Mouse (Mus musculus) thymus, postnatal 0 days (tissue): ENCODE data around the gene Srrd. TPM values are rescaled to one million over a fixed set of nuclear protein-coding genes. Genes with fewer than 3 reads are reported as not detected.

Experiments
- DNase-seq: peaks from one replicate; pipeline ENCODE4 v3.0.0-alpha.2; 2015; ENCODE audit warnings: low spot score
- polyA plus RNA-seq: library from polyadenylated mRNA; unstranded; fragments of >200 nt; fragmentation: Nextera tagmentation; extraction: Ambion mirVana; gene quantifications from 2 replicates; pipeline ENCODE4 v1.2.1, GENCODE M21; 2015

The Srrd gene
- polyA plus RNA-seq, 1 experiment from 2014 or later, result 30.2 TPM

DNA sequence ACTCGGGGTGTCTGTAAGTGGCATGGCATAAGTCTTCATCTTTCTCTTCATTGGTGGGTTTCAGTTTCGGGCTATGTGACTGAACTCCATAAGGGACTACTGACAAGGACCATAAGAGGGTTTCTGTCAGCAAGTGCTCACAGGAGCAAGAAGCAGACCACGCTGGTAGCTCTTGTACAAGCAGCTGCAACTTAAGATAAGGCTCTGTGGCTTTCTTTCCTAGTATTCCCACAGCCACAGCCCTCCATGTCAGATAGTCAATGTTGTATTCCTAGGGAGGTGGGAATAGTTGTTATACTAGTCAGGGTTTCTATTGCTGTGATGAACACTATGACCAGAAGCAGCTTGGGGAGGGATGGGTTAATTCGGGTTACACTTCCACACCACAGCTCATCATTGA, 16.7 kb upstream of the Srrd start:
- DNase-seq, result no peak

DNA sequence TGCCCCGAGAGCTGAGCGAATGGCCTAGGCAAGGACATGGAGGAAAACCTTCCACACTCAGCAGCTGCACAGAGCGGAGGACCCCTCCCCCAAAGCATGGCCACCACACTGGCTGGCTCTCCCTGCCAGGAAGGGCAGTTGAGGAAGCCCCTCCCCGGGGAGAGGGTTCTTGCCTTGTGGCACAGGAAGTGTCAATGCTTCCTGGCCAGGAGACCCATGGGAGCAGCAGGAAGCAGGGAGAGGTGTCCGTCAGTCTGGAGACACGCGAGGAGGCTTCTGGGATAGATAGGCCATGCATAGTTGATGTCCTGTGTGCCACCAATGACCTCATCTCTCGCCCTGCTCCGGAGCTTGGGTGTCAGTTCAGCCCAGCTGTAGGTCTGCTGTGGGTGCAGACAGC, 13.5 kb upstream of the Srrd start:
- no peak for DNase-seq

DNA sequence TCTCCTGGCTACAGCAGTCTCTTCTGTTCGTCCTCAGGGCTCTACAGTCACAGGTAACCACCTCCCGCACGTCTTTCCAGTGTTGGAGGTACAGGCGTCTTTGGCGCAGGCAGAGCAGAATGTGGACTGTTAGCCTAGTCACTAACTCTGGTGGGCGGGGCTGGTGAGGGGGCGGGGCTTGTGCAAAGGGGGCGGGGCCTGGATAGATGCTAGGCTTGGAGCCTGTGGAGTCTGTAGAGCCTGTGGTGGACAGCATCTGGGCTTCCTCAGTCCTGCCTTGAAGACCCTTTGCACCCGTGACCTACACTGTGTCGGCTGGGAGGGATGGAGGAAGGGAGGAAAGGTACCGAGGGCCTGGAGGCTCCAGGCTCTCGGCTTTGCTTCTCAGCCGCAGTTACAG, 13.1 kb upstream of the Srrd start, which contains the start of gene Gm6583:
Gene Gm6583, minus strand, starts transcription at position 124 of the 400 bp plus-strand sequence.
- DNase-seq, result no peak

DNA sequence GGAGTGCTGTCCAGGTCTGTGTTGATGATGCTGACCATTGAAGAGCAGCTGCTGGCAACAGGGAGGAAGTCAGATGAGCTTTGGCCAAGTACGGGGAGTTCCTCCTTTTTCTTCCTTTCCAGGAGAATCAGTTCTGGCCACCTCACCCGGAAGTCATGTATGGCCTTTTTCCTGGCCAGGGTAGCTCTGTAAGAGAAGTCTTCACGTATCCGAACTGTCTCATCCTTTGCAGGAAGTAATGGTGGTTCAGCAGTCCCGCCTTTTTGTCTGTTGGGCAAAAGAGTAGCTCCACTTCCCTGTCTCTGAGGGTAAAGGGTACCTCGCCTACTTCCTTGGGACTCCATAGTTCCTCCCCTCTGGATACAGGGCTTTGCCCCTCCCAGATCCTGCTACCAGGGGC, 12.7 kb upstream of the Srrd start:
- no peak for DNase-seq

DNA sequence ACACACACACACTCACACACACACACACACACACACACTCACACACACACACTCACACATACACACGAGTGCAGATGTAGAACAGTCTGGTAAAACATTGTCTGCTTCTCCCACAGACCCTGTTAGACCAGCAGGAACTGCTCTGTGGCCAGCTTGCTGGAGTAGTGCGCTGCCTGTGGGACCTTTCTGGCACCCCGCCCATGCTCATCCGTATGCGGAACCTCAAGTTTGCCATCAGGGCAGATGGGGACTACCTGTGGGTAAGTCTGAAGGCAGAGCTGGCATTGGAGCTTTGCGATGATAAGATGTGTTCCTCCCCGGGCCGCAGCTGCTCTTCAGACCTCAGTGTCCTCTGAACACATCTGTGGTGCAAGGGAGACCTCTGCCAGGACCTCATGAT, 6.3 kb upstream of the Srrd start:
- no peak for DNase-seq

GRCm38 (mm10) chr5:112346211-112346965, 3.5 kb upstream of the Srrd start:
- DNase-seq, result no peak

GRCm38 (mm10) chr5:112344092-112344960, 1.5 kb upstream of the Srrd start:
- no peak for DNase-seq

DNA sequence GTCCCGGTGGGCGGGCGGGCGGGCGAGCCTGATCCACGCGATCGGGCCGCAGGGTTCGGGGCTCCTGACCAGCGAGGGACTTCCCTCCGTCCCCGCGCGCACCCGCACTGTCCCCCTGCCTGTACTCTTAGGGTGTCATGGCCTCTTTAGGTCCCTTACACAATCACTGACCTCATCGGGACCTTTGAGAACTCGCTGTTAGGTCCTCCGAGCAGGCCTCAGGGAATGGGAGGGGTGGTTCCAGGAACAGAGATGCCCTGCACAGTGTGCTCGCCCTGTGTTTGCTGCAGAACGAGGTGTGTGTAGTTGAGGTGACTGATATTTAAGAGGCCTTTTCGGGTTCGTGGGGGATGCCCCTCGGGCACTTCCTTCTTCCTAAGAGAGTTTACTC, 360 bp upstream of the Srrd start:
- no peak for DNase-seq

- DNase-seq, result no peak
Observed at GRCm38 (mm10) chr5:112339215-112339614, 3.6 kb downstream of the Srrd start.

DNA sequence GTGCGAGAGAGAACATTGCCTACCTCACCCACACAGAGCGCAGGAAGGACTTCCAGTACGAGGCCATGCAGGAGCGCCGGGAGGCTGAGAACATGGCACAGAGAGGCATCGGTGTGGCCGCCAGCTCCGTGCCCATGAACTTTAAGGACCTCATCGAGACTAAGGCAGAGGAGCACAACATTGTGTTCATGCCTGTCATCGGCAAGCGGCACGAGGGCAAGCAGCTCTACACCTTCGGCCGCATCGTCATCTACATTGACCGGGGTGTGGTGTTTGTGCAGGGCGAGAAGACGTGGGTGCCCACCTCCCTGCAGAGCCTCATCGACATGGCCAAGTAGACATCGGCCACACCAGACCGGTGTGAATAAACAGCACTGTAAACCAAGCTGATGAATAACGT, 5.8 kb downstream of the Srrd start:
- DNase-seq, result no peak

- peak; percentile 67 for DNase-seq
Observed at GRCm38 (mm10) chr5:112335473-112335872, 7.4 kb downstream of the Srrd start.

GRCm38 (mm10) chr5:112329805-112330564, 12.9 kb downstream of the Srrd start:
- DNase-seq, result no peak

- no peak for DNase-seq
Observed at GRCm38 (mm10) chr5:112327854-112328253, 15.0 kb downstream of the Srrd start.

DNA sequence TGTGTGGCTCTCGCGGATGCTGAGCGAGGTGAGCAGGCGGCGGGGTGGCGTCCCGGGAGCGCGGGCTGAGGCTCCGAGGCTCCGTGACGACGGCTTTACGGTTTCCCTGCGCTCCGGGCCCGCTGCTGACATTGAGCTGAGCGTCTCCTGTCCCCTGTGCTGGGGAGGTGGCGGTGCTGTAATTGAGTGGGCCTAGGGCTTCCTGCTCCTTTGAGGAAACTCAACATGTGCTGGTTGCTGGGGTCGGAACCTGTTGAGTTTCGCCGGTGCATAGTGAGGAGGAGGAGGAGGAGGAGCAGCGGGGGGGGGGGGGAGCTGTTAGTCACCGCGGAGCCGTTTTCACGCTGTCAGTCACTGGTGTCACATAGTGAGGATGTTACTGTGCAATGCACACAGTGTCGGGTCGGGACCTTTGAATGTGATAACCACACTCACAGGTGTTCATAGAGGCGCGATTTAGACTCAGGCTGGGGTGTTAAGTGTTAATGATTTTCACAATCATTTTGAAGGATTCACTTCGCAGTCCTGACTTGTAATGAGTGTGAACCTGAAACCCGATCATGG, 16.3 kb downstream of the Srrd start:
- no peak for DNase-seq

DNA sequence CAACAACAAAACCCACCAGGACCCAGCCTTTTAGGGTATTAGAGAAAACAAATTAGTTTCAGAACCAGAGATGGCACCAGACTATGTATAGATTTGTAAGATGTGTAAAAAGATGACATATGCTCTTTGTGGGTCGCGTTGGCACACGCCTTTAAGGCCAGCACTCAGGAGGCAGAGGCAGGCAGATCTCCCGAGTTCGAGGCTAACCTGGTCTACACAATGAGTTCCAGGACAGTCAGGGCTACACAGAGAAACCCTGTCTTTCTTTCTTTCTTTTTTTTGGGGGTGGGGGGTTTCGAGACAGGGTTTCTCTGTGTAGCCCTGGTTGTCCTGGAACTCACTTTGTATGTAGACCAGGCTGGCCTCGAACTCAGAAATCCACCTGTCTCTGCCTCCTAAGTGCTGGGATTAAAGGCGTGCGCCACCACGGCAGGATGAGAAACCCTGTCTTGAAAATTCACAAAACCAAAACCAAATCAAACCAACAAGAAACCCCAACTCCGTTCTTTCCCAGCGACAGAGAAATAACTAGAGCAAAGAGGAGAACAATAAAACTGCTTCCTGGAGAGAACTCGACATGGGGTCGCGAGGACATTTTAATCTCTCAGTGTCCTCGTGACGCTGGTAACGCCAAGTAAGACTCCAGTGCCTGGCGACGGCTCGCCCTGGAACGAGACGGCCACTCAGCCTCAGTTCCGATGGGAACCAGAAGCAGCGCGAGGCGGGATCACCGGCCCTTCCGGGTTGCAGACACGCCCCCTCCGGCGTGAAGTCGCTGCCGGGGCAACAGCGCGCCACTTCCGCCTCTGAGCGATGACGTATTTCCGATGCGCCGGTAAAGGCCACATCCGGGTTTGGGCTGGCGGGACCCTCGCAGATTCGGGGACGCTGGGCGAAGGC, 17.0 kb downstream of the Srrd start, which contains the start of gene Tfip11:
Gene Tfip11, plus strand, starts transcription at position 813 of the 900 bp plus-strand sequence.
- peak; percentile 94 for DNase-seq

DNA sequence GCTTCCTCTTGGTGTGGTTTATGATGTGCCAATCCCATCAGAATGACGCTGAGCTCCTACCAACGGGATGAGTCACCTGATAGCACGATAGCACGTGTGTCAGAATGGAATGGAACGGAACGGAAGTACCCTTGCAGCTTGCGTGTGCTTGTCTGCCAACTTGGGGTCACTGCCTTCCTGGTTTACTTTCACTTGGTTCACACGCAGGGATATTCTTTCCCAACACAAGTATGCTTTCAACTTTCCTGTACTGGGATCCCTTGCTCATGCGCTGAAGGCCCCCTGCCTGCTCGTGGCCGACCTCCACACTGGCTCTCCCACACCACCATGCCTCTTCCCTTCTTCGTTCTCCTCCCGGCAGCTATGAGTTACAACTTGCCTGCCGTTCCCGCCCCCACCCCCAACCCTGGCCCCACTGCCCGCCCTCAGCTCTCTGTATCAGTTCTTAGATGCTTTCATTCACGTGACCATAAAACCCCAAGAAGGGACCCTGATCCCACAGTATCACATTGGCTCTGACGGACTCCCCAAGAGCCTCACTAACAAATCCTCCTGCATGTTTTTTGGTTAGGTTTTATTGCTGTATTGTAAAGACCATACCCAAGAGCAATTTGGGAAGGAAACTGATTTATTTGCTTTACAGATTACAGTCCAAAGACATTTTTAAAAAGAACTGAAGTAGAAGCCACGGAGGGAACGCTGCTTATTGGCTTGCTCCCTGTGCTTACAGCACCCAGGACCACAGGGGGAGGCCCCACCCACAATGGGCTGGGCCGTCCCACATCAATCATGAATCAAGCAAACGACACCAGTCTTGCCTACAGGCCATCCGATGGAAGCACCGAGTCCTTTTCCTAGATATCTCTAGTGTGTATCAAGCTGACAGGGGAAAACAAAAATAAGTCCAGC, 17.9 kb downstream of the Srrd start:
- peak; percentile 63 for DNase-seq

- no peak for DNase-seq
Observed at GRCm38 (mm10) chr5:112323246-112323645, 19.6 kb downstream of the Srrd start.

GRCm38 (mm10) chr5:112321376-112321775, 21.5 kb downstream of the Srrd start:
- no peak for DNase-seq

- no peak for DNase-seq
Observed at GRCm38 (mm10) chr5:112320936-112321335, 21.9 kb downstream of the Srrd start.
